Mouse (Mus musculus) stomach, adult 2 months (tissue): Measurements from ENCODE around the gene Plk1. TPM values are rescaled to one million over a fixed set of nuclear protein-coding genes. Genes with fewer than 3 reads are reported as not detected.

Experiments used
- polyA plus RNA-seq: library from polyadenylated mRNA; depleted of rRNA; stranded (reverse); fragments of >200 nt; gene quantifications from 2 replicates; pipeline ENCODE4 v1.2.3, GENCODE M21; 2012; rRNA removed

The Plk1 gene
- 5.5 and 8.8 TPM in 2 replicates for polyA plus RNA-seq

DNA sequence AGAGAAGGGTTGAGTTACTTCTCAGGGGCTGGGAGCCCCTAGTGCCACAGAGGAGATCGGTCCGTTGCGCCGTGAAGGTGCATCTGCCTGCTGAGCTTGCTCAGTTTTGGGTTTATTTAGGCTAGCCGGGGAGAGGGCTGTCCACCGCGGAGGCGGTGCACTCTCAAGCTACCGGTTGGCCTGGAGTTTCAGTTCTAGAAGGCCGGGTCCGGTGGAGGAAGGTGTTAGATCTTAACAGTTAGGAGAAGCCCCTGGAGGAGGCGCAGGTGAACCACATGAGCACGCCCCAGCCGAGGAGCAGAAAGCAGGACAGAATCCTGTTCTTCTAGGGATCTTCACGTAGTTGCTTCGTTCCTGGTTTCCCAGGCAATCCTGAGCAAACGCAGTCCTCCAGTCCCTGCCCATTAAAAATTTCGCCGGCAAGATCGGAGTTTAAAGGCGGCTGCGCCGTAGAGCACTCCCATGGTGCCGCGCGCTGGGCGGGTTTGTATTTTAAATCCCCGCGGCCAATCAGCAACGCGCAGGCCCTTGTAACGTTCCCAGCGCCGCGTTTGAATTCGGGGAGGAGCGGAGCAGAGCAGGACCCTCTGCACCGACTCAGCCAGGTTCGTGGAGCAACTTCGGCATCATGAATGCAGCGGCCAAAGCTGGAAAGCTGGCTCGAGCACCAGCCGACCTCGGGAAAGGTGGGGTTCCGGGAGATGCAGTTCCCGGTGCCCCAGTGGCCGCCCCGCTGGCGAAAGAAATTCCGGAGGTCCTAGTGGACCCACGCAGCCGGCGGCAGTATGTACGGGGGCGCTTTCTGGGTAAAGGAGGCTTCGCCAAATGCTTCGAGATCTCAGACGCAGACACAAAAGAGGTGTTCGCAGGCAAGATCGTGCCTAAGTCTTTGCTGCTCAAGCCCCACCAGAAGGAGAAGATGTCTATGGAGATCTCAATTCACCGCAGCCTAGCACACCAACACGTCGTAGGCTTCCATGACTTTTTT is at the start of gene Plk1:
Gene Plk1 (plus strand): TSS at position 525 of the 988 bp plus-strand sequence.

DNA sequence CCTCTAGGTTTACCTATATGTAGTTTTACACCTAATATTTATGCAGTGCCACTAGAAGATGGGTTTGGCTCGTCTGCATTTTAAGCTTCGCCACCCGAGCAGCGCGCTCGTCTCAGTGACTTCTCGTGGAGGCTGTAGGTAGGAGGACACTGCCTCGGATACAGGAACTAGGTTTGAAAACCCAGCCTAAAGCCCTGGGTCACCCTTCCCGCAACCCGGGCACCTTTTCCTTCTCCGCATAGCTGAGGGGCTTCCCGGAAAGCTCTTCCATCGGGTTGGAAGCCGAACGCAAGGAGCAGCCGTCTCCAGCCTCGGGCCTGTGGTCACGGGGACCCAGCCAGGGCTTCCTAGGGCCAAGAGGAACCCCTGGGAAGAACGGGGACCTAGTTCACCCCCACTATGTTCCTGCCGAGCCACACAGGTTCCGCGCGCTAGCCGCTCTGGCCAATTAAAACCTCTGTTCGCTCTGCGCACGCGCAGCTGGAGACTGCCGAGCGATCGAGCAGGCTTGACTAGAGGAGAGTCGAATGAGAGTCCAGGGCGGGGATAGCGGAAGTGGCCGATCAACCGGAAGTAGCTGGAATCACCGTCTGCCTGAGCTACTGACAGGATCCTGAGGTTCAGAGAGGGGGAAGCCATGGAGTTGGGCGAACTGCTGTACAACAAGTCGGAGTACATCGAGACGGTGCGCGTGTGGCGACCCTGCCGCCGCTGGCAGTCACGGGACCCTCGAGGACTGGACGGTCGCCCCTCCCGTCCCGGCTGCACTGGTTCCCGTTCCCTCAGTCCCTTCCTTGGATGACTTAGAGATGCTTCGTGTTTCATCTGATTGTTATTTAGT is 26.5 kb upstream of the Plk1 start, which contains the start of the genes Palb2 and Dctn5:
Gene Palb2 (minus strand): TSS at position 489 of the 841 bp plus-strand sequence.
Gene Dctn5 (plus strand): TSS at position 545 of the 841 bp plus-strand sequence.

DNA sequence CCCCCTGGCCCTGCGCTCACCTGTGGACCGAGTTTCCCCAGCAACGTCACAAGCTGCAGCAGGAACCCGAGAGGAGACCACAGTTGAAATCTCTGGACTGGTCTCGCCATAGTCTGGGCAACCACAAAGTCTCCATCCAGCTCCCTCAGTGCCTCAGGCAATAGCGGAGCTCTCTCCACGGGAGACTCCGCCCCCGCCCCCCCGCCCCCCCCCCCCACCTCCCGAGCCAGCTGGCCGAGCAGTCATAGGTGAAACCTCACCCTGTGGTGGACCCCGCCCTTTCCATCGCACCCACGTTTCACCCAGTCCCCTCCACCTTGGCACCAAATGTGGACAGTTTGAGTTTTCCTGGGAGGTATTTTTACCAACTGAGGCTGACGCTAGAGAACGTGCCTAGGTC is 26.8 kb downstream of the Plk1 start, which contains the start of gene Ern2:
Gene Ern2 (minus strand): TSS at position 165 of the 400 bp plus-strand sequence.

DNA sequence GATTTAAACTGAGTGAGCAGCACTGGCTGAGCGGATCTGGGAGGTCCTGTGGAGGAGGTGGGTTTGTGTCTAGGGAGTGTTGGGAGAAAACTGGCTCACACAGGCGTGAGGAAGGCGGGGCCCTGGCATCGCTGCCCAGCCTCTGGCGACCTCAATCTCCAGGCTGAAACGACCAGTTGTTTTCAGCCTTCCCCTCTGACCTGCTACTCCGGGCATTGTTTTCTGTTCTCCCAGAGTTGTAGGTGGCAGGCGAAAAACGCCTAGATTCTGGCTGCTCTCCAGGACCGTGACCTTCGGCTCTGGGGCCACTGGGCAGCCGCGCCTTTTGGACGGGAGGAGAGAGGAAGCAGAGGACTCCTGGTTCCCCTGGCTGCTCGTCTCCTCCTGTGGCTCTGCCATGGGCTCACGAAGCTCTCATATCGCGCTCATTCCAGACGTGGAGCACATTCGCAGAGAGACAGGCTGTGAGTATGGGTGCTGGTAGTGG is 60.1 kb downstream of the Plk1 start, which contains the start of gene Chp2:
Gene Chp2 (plus strand): TSS at position 182 of the 487 bp plus-strand sequence.

Other genes starting within 250 kb of the Plk1 start
- 11.5 and 12.0 TPM in 2 replicates for gene Cog7, start 177.7 kb upstream of the Plk1 start, polyA plus RNA-seq
- 31.3 and 79.7 TPM in 2 replicates for gene Gga2, start 138.2 kb upstream of the Plk1 start, polyA plus RNA-seq
- gene Ubfd1, start 92.3 kb upstream of the Plk1 start, polyA plus RNA-seq, result 6.2 and 9.9 TPM in 2 replicates
- gene Ears2, start 92.2 kb upstream of the Plk1 start, polyA plus RNA-seq, result 5.0 and 6.8 TPM in 2 replicates
- gene Ndufab1, start 57.6 kb upstream of the Plk1 start, polyA plus RNA-seq, result 737 and 2,147 TPM in 2 replicates
- 0.38 and 0.88 TPM in 2 replicates for gene Palb2, start 26.5 kb upstream of the Plk1 start, polyA plus RNA-seq
- gene Dctn5, start 26.4 kb upstream of the Plk1 start, polyA plus RNA-seq, result 24.9 and 28.6 TPM in 2 replicates
- gene Ern2, start 26.8 kb downstream of the Plk1 start, polyA plus RNA-seq, result 70.5 and 84.0 TPM in 2 replicates
- gene Chp2, start 60.1 kb downstream of the Plk1 start, polyA plus RNA-seq, result 4.0 and 5.5 TPM in 2 replicates
- gene Prkcb, start 129.3 kb downstream of the Plk1 start, polyA plus RNA-seq, result 2.3 and 2.5 TPM in 2 replicates